Mouse (Mus musculus): ENCODE data around the gene Cpne7. TPM values are rescaled to one million over a fixed set of nuclear protein-coding genes. Genes with fewer than 3 reads are reported as not detected.

Gene Cpne7
- polyA plus RNA-seq (2012; fragmentation: generic; extraction: Trizol): 0.16 TPM

DNA sequence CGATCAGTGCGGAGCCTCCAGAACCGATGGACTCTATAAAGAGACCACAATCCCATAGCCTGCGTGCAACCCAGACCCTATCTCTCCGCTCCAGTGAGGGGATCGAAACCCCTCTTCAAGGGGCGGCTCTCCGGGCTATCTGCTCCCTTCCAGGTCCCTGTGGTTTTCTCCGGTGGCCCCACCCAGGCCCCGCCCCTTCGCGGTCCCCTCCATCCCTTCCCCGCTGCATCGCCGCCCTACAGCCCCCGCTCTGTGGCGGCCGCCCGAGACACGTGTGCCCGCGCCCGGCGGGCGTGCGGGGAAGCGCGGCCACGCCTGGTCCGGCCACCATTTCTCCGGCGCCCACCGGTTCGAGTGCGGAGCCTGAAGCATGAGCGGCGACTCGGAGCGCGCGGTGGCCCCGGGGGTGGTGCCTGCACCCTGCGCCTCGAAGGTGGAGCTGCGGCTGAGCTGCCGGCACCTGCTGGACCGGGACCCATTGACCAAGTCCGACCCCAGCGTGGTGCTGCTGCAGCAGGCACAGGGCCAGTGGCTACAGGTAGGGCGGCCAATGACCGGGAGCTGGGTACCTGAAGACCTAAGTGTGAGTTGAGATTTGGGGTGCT lies at the start of gene Cpne7:
TSS of gene Cpne7 (plus strand) at position 248 of the 605 bp plus-strand sequence.
- no peaks in the 10 kb centered on the region for H3K36me3 ChIP-seq (ENCODE audit: control insufficient read depth, insufficient read depth)
- TF ChIP-seq POLR2AphosphoS2 (IDR thresholded peaks at IDR 0.05; ENCODE audit: insufficient read length, low read depth) (no peak), USF1 (IDR thresholded peaks at IDR 0.05; ENCODE audit: low read depth) (no peak), POLR2A (IDR thresholded peaks at IDR 0.05; ENCODE audit: insufficient read length, low read depth) (no peak), TCF3 (IDR thresholded peaks at IDR 0.05; ENCODE audit: insufficient read length, low read depth) (no peak), REST (IDR thresholded peaks at IDR 0.05; ENCODE audit: insufficient read depth, insufficient read length) (no peak), E2F4 (IDR thresholded peaks at IDR 0.05; ENCODE audit: insufficient read depth) (no peak), TCF12 (IDR thresholded peaks at IDR 0.05; ENCODE audit: insufficient read depth, poor library complexity, severe bottlenecking) (no peak), MYOD1 (IDR thresholded peaks at IDR 0.05; ENCODE audit: control insufficient read depth in 1 of 3, insufficient read length in 2 of 3, low read depth in 2 of 3) (no peak)
- H3K4me3 ChIP-seq: no peak within 1 kb of the TSS
- H3K79me2 ChIP-seq (ENCODE audit: control insufficient read depth, insufficient read depth): no peaks in the 10 kb centered on the region
- H3ac ChIP-seq (ENCODE audit: control insufficient read depth, insufficient read length): no peak within 1 kb of the TSS
- peaks cover 12% of the 10 kb centered on the region for H3K27me3 ChIP-seq (ENCODE audit: control insufficient read depth, insufficient read depth, insufficient read length)
- no peak within 1 kb of the TSS for H3K4me2 ChIP-seq (ENCODE audit: low read depth)

DNA sequence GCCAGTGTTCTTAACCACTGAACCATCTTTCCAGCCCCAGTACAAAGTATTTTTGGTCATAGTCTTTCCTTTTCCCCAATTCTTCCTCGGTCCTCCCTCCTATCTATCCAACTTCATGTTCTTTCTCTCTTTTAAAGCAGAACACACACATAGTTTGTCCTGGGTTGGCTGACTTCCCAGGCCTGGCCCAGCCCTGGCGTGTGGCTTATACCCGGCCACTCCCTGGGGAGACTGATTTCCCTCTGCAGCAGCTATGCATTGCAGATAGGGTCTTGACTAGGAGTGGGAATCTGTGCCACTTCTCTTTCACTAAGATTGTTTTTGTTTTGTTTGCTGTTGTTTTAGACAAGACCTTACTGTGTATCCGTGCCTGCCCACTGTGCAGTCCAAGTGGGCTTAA lies 46.0 kb upstream of the Cpne7 start:
- Histone ChIP-seq H3ac (ENCODE audit: control insufficient read depth, insufficient read length) (no peak overlapping the region), H3K36me3 (ENCODE audit: control insufficient read depth, insufficient read depth) (no peaks in the 10 kb centered on the region), H3K27me3 (ENCODE audit: control insufficient read depth, insufficient read depth, insufficient read length) (no peaks in the 10 kb centered on the region), H3K4me2 (ENCODE audit: low read depth) (no peak overlapping the region), H3K79me2 (ENCODE audit: control insufficient read depth, insufficient read depth) (peaks cover 23% of the 10 kb centered on the region), H3K4me3 (no peak overlapping the region)
- TF ChIP-seq POLR2A (IDR thresholded peaks at IDR 0.05; ENCODE audit: insufficient read length, low read depth) (no peak), MAX (IDR thresholded peaks at IDR 0.05; ENCODE audit: low read depth) (no peak), CEBPB (IDR thresholded peaks at IDR 0.05; ENCODE audit: insufficient read depth, poor library complexity, severe bottlenecking) (no peak), USF1 (IDR thresholded peaks at IDR 0.05; ENCODE audit: low read depth) (no peak), SRF (IDR thresholded peaks at IDR 0.05; ENCODE audit: control insufficient read depth, insufficient read length, low read depth) (no peak), REST (IDR thresholded peaks at IDR 0.05; ENCODE audit: insufficient read depth, insufficient read length) (no peak), POLR2AphosphoS2 (IDR thresholded peaks at IDR 0.05; ENCODE audit: insufficient read length, low read depth) (no peak), E2F4 (IDR thresholded peaks at IDR 0.05; ENCODE audit: insufficient read depth) (no peak), TCF3 (IDR thresholded peaks at IDR 0.05; ENCODE audit: insufficient read length, low read depth) (no peak), MYOG (IDR thresholded peaks at IDR 0.05; ENCODE audit: control insufficient read depth in 1 of 3, insufficient read depth in 1 of 3, insufficient read length in 2 of 3, low read depth in 2 of 3) (no peak), TCF12 (IDR thresholded peaks at IDR 0.05; ENCODE audit: insufficient read depth, poor library complexity, severe bottlenecking) (no peak)

DNA sequence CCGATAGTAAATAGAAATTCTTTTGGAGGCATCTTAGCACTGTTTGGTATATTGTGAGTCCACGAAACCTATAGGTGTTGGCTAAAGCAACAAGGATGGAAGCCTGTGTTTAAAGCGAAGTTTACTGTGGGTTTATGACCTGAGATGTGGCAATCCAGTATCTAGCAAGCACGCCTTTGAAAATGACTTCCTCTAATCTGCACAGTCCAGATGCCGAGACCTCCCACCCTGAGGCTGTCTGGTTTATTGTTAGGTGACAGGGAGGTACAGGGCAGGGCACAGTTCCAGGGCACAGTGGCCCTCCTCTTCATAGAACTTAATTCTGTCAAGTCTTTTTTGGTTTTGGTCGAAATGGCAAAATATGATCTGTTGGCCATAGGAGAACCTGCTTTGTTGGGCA lies 40.0 kb upstream of the Cpne7 start:
- H3K4me3 ChIP-seq: no peak overlapping the region
- H3ac ChIP-seq (ENCODE audit: control insufficient read depth, insufficient read length): no peak overlapping the region
- H3K27me3 ChIP-seq (ENCODE audit: control insufficient read depth, insufficient read depth, insufficient read length): no peaks in the 10 kb centered on the region
- H3K36me3 ChIP-seq (ENCODE audit: control insufficient read depth, insufficient read depth): peaks cover 23% of the 10 kb centered on the region
- H3K79me2 ChIP-seq (ENCODE audit: control insufficient read depth, insufficient read depth): no peaks in the 10 kb centered on the region
- H3K4me2 ChIP-seq (ENCODE audit: low read depth): no peak overlapping the region
- TF ChIP-seq USF1 (IDR thresholded peaks at IDR 0.05; ENCODE audit: low read depth) (no peak), MAX (IDR thresholded peaks at IDR 0.05; ENCODE audit: low read depth) (no peak), MYOG (IDR thresholded peaks at IDR 0.05; ENCODE audit: control insufficient read depth in 1 of 3, insufficient read depth in 1 of 3, insufficient read length in 2 of 3, low read depth in 2 of 3) (no peak), CEBPB (IDR thresholded peaks at IDR 0.05; ENCODE audit: insufficient read depth, poor library complexity, severe bottlenecking) (no peak), SRF (IDR thresholded peaks at IDR 0.05; ENCODE audit: control insufficient read depth, insufficient read length, low read depth) (no peak), POLR2AphosphoS2 (IDR thresholded peaks at IDR 0.05; ENCODE audit: insufficient read length, low read depth) (no peak), MYOD1 (IDR thresholded peaks at IDR 0.05; ENCODE audit: control insufficient read depth in 1 of 3, insufficient read length in 2 of 3, low read depth in 2 of 3) (no peak), TCF3 (IDR thresholded peaks at IDR 0.05; ENCODE audit: insufficient read length, low read depth) (no peak), E2F4 (IDR thresholded peaks at IDR 0.05; ENCODE audit: insufficient read depth) (no peak), REST (IDR thresholded peaks at IDR 0.05; ENCODE audit: insufficient read depth, insufficient read length) (no peak), POLR2A (IDR thresholded peaks at IDR 0.05; ENCODE audit: insufficient read length, low read depth) (no peak), TCF12 (IDR thresholded peaks at IDR 0.05; ENCODE audit: insufficient read depth, poor library complexity, severe bottlenecking) (no peak)

DNA sequence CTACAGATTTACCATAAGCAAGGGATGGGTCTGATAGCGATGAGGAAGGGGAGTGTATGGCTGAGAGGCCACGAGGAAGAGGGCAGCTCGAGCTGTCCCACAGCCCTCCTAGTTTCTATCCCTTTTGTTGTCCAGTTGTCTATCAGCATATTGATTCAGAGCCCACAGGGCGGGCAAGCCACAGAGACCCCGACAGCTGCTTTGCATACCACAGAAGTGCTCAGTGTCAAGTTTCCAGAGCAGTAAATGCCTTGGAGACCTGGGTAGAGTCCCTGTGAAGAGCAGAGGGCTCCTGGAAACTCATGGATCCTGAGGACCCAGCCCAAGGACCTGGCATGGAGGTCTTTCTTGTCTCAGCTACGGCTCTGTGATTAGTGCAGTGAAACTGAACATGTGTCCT lies 34.2 kb upstream of the Cpne7 start:
- Histone ChIP-seq H3ac (ENCODE audit: control insufficient read depth, insufficient read length) (no peak overlapping the region), H3K36me3 (ENCODE audit: control insufficient read depth, insufficient read depth) (peaks cover 11% of the 10 kb centered on the region), H3K79me2 (ENCODE audit: control insufficient read depth, insufficient read depth) (no peaks in the 10 kb centered on the region), H3K4me3 (no peak overlapping the region), H3K27me3 (ENCODE audit: control insufficient read depth, insufficient read depth, insufficient read length) (no peaks in the 10 kb centered on the region), H3K4me2 (ENCODE audit: low read depth) (no peak overlapping the region)
- TF ChIP-seq MYOG (IDR thresholded peaks at IDR 0.05; ENCODE audit: control insufficient read depth in 1 of 3, insufficient read depth in 1 of 3, insufficient read length in 2 of 3, low read depth in 2 of 3) (peak in 2 of 3 experiments; percentile 66 to 86), MYOD1 (IDR thresholded peaks at IDR 0.05; ENCODE audit: control insufficient read depth in 1 of 3, insufficient read length in 2 of 3, low read depth in 2 of 3) (peak in 2 of 3 experiments; percentile 51 to 56), POLR2AphosphoS2 (IDR thresholded peaks at IDR 0.05; ENCODE audit: insufficient read length, low read depth) (no peak)

DNA sequence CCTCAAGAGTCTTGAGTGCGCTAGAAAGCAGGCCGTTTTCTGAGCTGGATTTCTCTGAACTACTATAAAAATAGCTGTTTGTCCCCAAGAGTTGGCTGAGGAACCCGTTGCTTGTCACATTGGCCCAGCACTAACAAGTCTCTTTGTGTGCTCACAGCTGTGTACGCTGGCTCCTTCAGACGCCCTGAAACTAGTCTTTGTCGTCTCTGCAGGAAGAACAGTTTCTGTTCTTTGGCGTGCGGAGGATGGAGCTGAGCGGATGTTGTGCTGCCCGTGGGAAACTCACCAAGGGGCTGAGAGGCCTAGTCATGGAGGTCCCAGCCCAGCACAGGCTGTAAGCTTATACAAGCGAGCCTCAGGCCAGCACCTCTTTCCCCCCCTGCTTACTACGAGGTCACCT lies 33.6 kb upstream of the Cpne7 start:
- Histone ChIP-seq H3K4me2 (ENCODE audit: low read depth) (no peak overlapping the region), H3K36me3 (ENCODE audit: control insufficient read depth, insufficient read depth) (peaks cover 11% of the 10 kb centered on the region)
- no peak for TF ChIP-seq CEBPB (IDR thresholded peaks at IDR 0.05; ENCODE audit: insufficient read depth, poor library complexity, severe bottlenecking)
- no peak for TF ChIP-seq MYOG (IDR thresholded peaks at IDR 0.05; ENCODE audit: control insufficient read depth in 1 of 3, insufficient read depth in 1 of 3, insufficient read length in 2 of 3, low read depth in 2 of 3)
- no peak for TF ChIP-seq USF1 (IDR thresholded peaks at IDR 0.05; ENCODE audit: low read depth)
- TF ChIP-seq POLR2A (IDR thresholded peaks at IDR 0.05; ENCODE audit: insufficient read length, low read depth): no peak
- no peak for TF ChIP-seq REST (IDR thresholded peaks at IDR 0.05; ENCODE audit: insufficient read depth, insufficient read length)

More for the DNA sequence above, 33.6 kb upstream of the Cpne7 start:
- H3K79me2 ChIP-seq (ENCODE audit: control insufficient read depth, insufficient read depth): no peaks in the 10 kb centered on the region
- H3ac ChIP-seq (ENCODE audit: control insufficient read depth, insufficient read length): no peak overlapping the region
- no peak overlapping the region for H3K4me3 ChIP-seq
- no peaks in the 10 kb centered on the region for H3K27me3 ChIP-seq (ENCODE audit: control insufficient read depth, insufficient read depth, insufficient read length)
